Mouse (Mus musculus) telencephalon, adult 2 months (tissue): ENCODE results near the gene Hip1r.

ENCODE experiments used
- DNase-seq: peaks from one replicate; pipeline ENCODE4 v3.0.0-alpha.2; 2011; ENCODE audit warnings: low read depth, low spot score

The Hip1r gene

GRCm38 (mm10) chr5:123973299-123974178, at the start of gene Hip1r:
Gene Hip1r, plus strand, starts transcription at chr5:123973628.
- no peak for DNase-seq

GRCm38 (mm10) chr5:123927118-123927517, 46.3 kb upstream of the Hip1r start, which contains the start of gene Gm43518:
Gene Gm43518, plus strand, starts transcription at chr5:123927418.
- DNase-seq = no peak

GRCm38 (mm10) chr5:123930508-123930989, 42.9 kb upstream of the Hip1r start, which contains the start of gene Ccdc62:
Gene Ccdc62, plus strand, starts transcription at chr5:123930679.
- DNase-seq = peak; percentile 87

- no peak for DNase-seq
These were observed 42.3 kb upstream of the Hip1r start for GRCm38 (mm10) chr5:123931131-123931530.

GRCm38 (mm10) chr5:123932927-123933326, 40.5 kb upstream of the Hip1r start:
- DNase-seq = no peak

- no peak for DNase-seq
These were observed 39.9 kb upstream of the Hip1r start for GRCm38 (mm10) chr5:123933556-123933955.

- no peak for DNase-seq
These were observed 39.4 kb upstream of the Hip1r start for GRCm38 (mm10) chr5:123933957-123934591.

GRCm38 (mm10) chr5:123935931-123936330, 37.5 kb upstream of the Hip1r start:
- no peak for DNase-seq

GRCm38 (mm10) chr5:123938479-123938878, 34.9 kb upstream of the Hip1r start:
- DNase-seq = no peak

GRCm38 (mm10) chr5:123946546-123946945, 26.9 kb upstream of the Hip1r start:
- DNase-seq = no peak

GRCm38 (mm10) chr5:123947041-123947761, 26.2 kb upstream of the Hip1r start:
- DNase-seq = peak; percentile 64

- DNase-seq = peak; percentile 66
These were observed 20.9 kb upstream of the Hip1r start for GRCm38 (mm10) chr5:123952365-123953045.

- DNase-seq = no peak
These were observed 16.2 kb upstream of the Hip1r start for GRCm38 (mm10) chr5:123957213-123957612.

GRCm38 (mm10) chr5:123959018-123959417, 14.4 kb upstream of the Hip1r start:
- no peak for DNase-seq

GRCm38 (mm10) chr5:123960129-123960528, 13.3 kb upstream of the Hip1r start:
- no peak for DNase-seq

- no peak for DNase-seq
These were observed 12.4 kb upstream of the Hip1r start for GRCm38 (mm10) chr5:123961046-123961445.

- no peak for DNase-seq
These were observed 9.2 kb upstream of the Hip1r start for GRCm38 (mm10) chr5:123964208-123964607.

- DNase-seq = no peak
These were observed 6.7 kb upstream of the Hip1r start for GRCm38 (mm10) chr5:123966759-123967158.

- no peak for DNase-seq
These were observed 5.0 kb upstream of the Hip1r start for GRCm38 (mm10) chr5:123968468-123968867.

GRCm38 (mm10) chr5:123969216-123969615, 4.2 kb upstream of the Hip1r start:
- DNase-seq = no peak

- no peak for DNase-seq
These were observed 2.9 kb upstream of the Hip1r start for GRCm38 (mm10) chr5:123970576-123970975.
